In the genomic region with DNA sequence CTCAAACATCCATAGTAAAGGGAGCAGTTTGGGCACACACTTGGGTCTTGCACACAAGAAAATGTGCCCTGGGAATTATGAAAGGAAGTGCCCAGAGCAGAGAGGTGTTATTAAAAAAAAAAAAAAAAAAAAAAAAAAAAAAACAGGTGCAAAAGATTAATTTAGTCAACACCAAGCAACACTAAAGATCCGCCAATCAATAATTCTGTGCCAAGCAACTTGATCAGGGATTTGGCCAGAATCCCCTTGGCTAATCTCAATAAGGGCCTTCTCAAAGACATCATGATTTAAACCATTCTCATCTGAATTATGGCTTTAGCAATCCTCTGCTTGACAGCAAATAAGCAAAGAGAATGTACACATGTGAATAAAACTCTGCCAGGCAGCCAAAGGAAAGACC, we compare ENCODE assay signal across 9 mouse cellular contexts. TPM values are rescaled to one million over a fixed set of nuclear protein-coding genes. Genes with fewer than 3 reads are reported as not detected.
DNase-seq lines count a peak whose midpoint lies in the region; ATAC-seq and TF ChIP-seq lines count a peak whose summit lies in the region.
"Had no signal": no experiment of that assay in that cellular context is flagged by ENCODE, and none has a peak within 500 bp of the region (broad histone marks: within the 10 kb centered on the region; RNA-seq: fewer than 3 reads in every experiment).

No protein-coding gene starts in this region.

- peaks cover 17% of the 10 kb centered on the region for H3K79me2 ChIP-seq in MEL (ENCODE audit: control insufficient read depth, insufficient read depth, low read length, poor library complexity)

- H3K4me2 ChIP-seq in intestine, embryonic 14.5 days (ENCODE audit: low read length) = peak overlapping the region; percentile 87; the same call in 1 of the 2 replicates
- no peak overlapping the region for H3K4me2 ChIP-seq in intestine, postnatal 0 days (replicated peaks; ENCODE audit: low read depth)
- peak overlapping the region; percentile 95 for H3K4me2 ChIP-seq in forebrain, embryonic 13.5 days
- peak overlapping the region; percentile 97 for H3K4me2 ChIP-seq in liver, postnatal 0 days (ENCODE audit: low read depth, low read length)

- no peak for TF ChIP-seq POLR2A in MEL (IDR thresholded peaks at IDR 0.05; ENCODE audit: control insufficient read depth in 1 of 2, insufficient read depth in 1 of 2, low read depth in 1 of 2, low read length in 2 of 2, poor library complexity in 1 of 2)

- no peaks in the 10 kb centered on the region for H3K36me3 ChIP-seq in intestine, embryonic 14.5 days (ENCODE audit: control insufficient read depth, insufficient read depth, low read length)
- H3K36me3 ChIP-seq in intestine, postnatal 0 days (ENCODE audit: control insufficient read depth, insufficient read depth) = no peaks in the 10 kb centered on the region
- peaks cover 0 to 24% of the 10 kb centered on the region in 2 experiments; a peak in 2 of 4 replicates for H3K36me3 ChIP-seq in MEL (ENCODE audit: control insufficient read depth in 1 of 2, insufficient read depth in 2 of 2, low read length in 2 of 2)
- H3K36me3 ChIP-seq in forebrain, embryonic 13.5 days (ENCODE audit: poor library complexity, severe bottlenecking) = no peaks in the 10 kb centered on the region
- no peaks in the 10 kb centered on the region for H3K36me3 ChIP-seq in liver, postnatal 0 days (replicated peaks; ENCODE audit: insufficient read depth, low read length)

- WGBS in intestine, embryonic 14.5 days = 97% methylated on average over 1 of the region's 1 CpGs
- 100% methylated on average over 1 of the region's 1 CpGs for WGBS in intestine, postnatal 0 days
- WGBS in forebrain, embryonic 13.5 days = 83% methylated on average over 1 of the region's 1 CpGs
- 88% methylated on average over 1 of the region's 1 CpGs for WGBS in liver, postnatal 0 days (ENCODE audit: insufficient replicate concordance)

- no peak for ATAC-seq in intestine, embryonic 14.5 days (replicated peaks; ENCODE audit: low FRiP score, low TSS enrichment, low read depth)
- no peak for ATAC-seq in intestine, postnatal 0 days
- ATAC-seq in forebrain, embryonic 13.5 days = no peak
- no peak for ATAC-seq in liver, postnatal 0 days

- no peak for TF ChIP-seq EP300 in MEL (IDR thresholded peaks at IDR 0.05; ENCODE audit: low read depth in 1 of 2, low read length in 2 of 2)
- TF ChIP-seq EP300 in liver, postnatal 0 days (IDR thresholded peaks at IDR 0.05; ENCODE audit: low read depth) = no peak

- H3K27me3 ChIP-seq in intestine, embryonic 14.5 days (replicated peaks; ENCODE audit: control insufficient read depth, insufficient read depth, low read length) = no peaks in the 10 kb centered on the region
- H3K27me3 ChIP-seq in intestine, postnatal 0 days (replicated peaks; ENCODE audit: control insufficient read depth, insufficient read depth, low read length) = no peaks in the 10 kb centered on the region
- no peaks in the 10 kb centered on the region for H3K27me3 ChIP-seq in MEL (ENCODE audit: control insufficient read depth in 1 of 2, insufficient read depth in 2 of 2, low read length in 2 of 2)
- no peaks in the 10 kb centered on the region for H3K27me3 ChIP-seq in forebrain, embryonic 13.5 days
- no peaks in the 10 kb centered on the region for H3K27me3 ChIP-seq in liver, postnatal 0 days (ENCODE audit: insufficient read depth, low read length)

- TF ChIP-seq CTCF in intestine, postnatal 0 days (IDR thresholded peaks at IDR 0.05; ENCODE audit: low read depth) = no peak
- no peak for TF ChIP-seq CTCF in MEL (IDR thresholded peaks at IDR 0.05 in 2 of 3, conservative IDR thresholded peaks at IDR 0.05 in 1 of 3; ENCODE audit: control insufficient read depth in 1 of 3, insufficient read depth in 1 of 3, low read depth in 2 of 3, low read length in 3 of 3, poor library complexity in 1 of 3, severe bottlenecking in 1 of 3)
- TF ChIP-seq CTCF in liver, postnatal 0 days (IDR thresholded peaks at IDR 0.05; ENCODE audit: low read depth) = no peak

- no peak overlapping the region for H3K4me3 ChIP-seq in intestine, embryonic 14.5 days (ENCODE audit: low read depth, low read length)
- H3K4me3 ChIP-seq in intestine, postnatal 0 days (ENCODE audit: low read depth, low read length) = no peak overlapping the region
- H3K4me3 ChIP-seq in MEL (ENCODE audit: control insufficient read depth in 1 of 2, insufficient read depth in 1 of 2, low read depth in 2 of 2, low read length in 2 of 2) = no peak overlapping the region
- no peak overlapping the region for H3K4me3 ChIP-seq in forebrain, embryonic 13.5 days
- H3K4me3 ChIP-seq in liver, postnatal 0 days (ENCODE audit: low read depth, low read length) = 0 out of 2 replicates have a peak overlapping the region, but pooled peaks have one; percentile 99

- H3K4me1 ChIP-seq in intestine, embryonic 14.5 days (replicated peaks; ENCODE audit: control insufficient read depth, insufficient read depth, low read length) = peaks cover 30% of the 10 kb centered on the region
- H3K4me1 ChIP-seq in intestine, postnatal 0 days (replicated peaks; ENCODE audit: control insufficient read depth, insufficient read depth, low read length) = peaks cover 8% of the 10 kb centered on the region
- peaks cover 14 to 18% of the 10 kb centered on the region in 2 experiments for H3K4me1 ChIP-seq in MEL (ENCODE audit: control insufficient read depth in 1 of 2, insufficient read depth in 2 of 2, low read length in 2 of 2)
- peaks cover 40% of the 10 kb centered on the region for H3K4me1 ChIP-seq in forebrain, embryonic 13.5 days
- H3K4me1 ChIP-seq in liver, postnatal 0 days (ENCODE audit: insufficient read depth) = peaks cover 33% of the 10 kb centered on the region

- no peak for TF ChIP-seq RAD21 in MEL (IDR thresholded peaks at IDR 0.05; ENCODE audit: low read depth, low read length)

- H3K9me3 ChIP-seq in intestine, embryonic 14.5 days (ENCODE audit: control insufficient read depth, low read length) = no peaks in the 10 kb centered on the region
- H3K9me3 ChIP-seq in intestine, postnatal 0 days (ENCODE audit: control insufficient read depth) = no peaks in the 10 kb centered on the region
- no peaks in the 10 kb centered on the region for H3K9me3 ChIP-seq in MEL (replicated peaks; ENCODE audit: insufficient read depth, low read length)
- no peaks in the 10 kb centered on the region for H3K9me3 ChIP-seq in forebrain, embryonic 13.5 days (replicated peaks)
- no peaks in the 10 kb centered on the region for H3K9me3 ChIP-seq in liver, postnatal 0 days (ENCODE audit: low read length)

- DNase-seq in intestine, embryonic 14.5 days (ENCODE audit: low spot score) = no peak
- peak; percentile 34 for DNase-seq in MEL (ENCODE audit: low read depth, low spot score)
- DNase-seq in liver, postnatal 0 days = no peak
- no peak for DNase-seq in spleen, postnatal 14 days (ENCODE audit: low spot score in 2 of 2)
- no peak for DNase-seq in gastrocnemius, postnatal 10 days
- DNase-seq: cerebellum, postnatal 36 days; lung, adult 2 months had no signal

- no peak overlapping the region for H3K9ac ChIP-seq in intestine, embryonic 14.5 days (ENCODE audit: low read length)
- no peak overlapping the region for H3K9ac ChIP-seq in intestine, postnatal 0 days (ENCODE audit: low read depth, low read length)
- no peak overlapping the region for H3K9ac ChIP-seq in MEL (ENCODE audit: control insufficient read depth, low read depth, low read length, poor library complexity, severe bottlenecking)
- no peak overlapping the region for H3K9ac ChIP-seq in forebrain, embryonic 13.5 days
- H3K9ac ChIP-seq in liver, postnatal 0 days (replicated peaks) = no peak overlapping the region

- no peak overlapping the region for H3K27ac ChIP-seq in intestine, embryonic 14.5 days (ENCODE audit: low read depth)
- no peak overlapping the region for H3K27ac ChIP-seq in intestine, postnatal 0 days (ENCODE audit: low read depth, low read length)
- H3K27ac ChIP-seq in MEL (ENCODE audit: control insufficient read depth, low read depth, low read length) = no peak overlapping the region
- H3K27ac ChIP-seq in forebrain, embryonic 13.5 days = no peak overlapping the region
- H3K27ac ChIP-seq in liver, postnatal 0 days (ENCODE audit: low read depth) = no peak overlapping the region

TF ChIP-seq in MEL, 35 proteins besides CTCF, POLR2A, EP300 and RAD21:
- no peak for TF ChIP-seq POLR2AphosphoS5 (IDR thresholded peaks at IDR 0.05; ENCODE audit: borderline replicate concordance, low read depth, low read length)
- peak; percentile 75 for TF ChIP-seq ZNF384 (IDR thresholded peaks at IDR 0.05; ENCODE audit: low read depth, low read length)

RNA-seq across cellular contexts. Expression of gene Aplp2, which starts 2.1 kb away (rescaled TPM):
- polyA plus RNA-seq in intestine, embryonic 14.5 days (2014; fragmentation: Nextera tagmentation; extraction: Ambion mirVana) = 220 and 232 TPM in 2 replicates
- polyA plus RNA-seq in intestine, postnatal 0 days (2015; fragmentation: Nextera tagmentation; extraction: Ambion mirVana) = 143 and 144 TPM in 2 replicates
- 33.5 and 37.6 TPM in 2 replicates for total RNA-seq in MEL (2012; rRNA removed)
- polyA plus RNA-seq in MEL (2012; ENCODE audit: insufficient read depth in 1 of 2, insufficient read length in 2 of 2, low read depth in 1 of 2, low replicate concordance in 2 of 2, missing spikeins in 1 of 2) = 10 to 100 TPM in 1 of 2 experiments, not detected in 1; 60.6 TPM
- polyA plus RNA-seq in forebrain, embryonic 13.5 days (2015; fragmentation: Nextera tagmentation; extraction: Ambion mirVana) = 181 and 195 TPM in 2 replicates
- polyA plus RNA-seq in liver, postnatal 0 days (2015; fragmentation: Nextera tagmentation; extraction: Ambion mirVana) = 167 and 178 TPM in 2 replicates
- total RNA-seq in gastrocnemius, postnatal 10 days (2021) = 100 to 1,000 TPM; 137 to 148 TPM
